Mouse (Mus musculus): ENCODE results near the gene Kctd20. TPM values are rescaled to one million over a fixed set of nuclear protein-coding genes. Genes with fewer than 3 reads are reported as not detected.

The Kctd20 gene
- polyA plus RNA-seq, 1 experiment from 2014 or later = 39.5 TPM

GRCm38 (mm10) chr17:28922096-28922495 lies 29.7 kb upstream of the Kctd20 start:
- TF ChIP-seq CTCF (IDR thresholded peaks at IDR 0.05; ENCODE audit: low read depth) (no peak), EP300 (IDR thresholded peaks at IDR 0.05; ENCODE audit: low read depth) (no peak)
- Histone ChIP-seq H3K4me3 (ENCODE audit: low read depth, low read length) (no peak overlapping the region), H3K27me3 (ENCODE audit: insufficient read depth, low read length) (no peaks in the 10 kb centered on the region), H3K4me2 (ENCODE audit: low read depth, low read length) (no peak overlapping the region), H3K36me3 (replicated peaks; ENCODE audit: insufficient read depth, low read length) (no peaks in the 10 kb centered on the region), H3K9me3 (ENCODE audit: low read length) (no peaks in the 10 kb centered on the region), H3K27ac (ENCODE audit: low read depth) (no peak overlapping the region), H3K4me1 (ENCODE audit: insufficient read depth) (no peaks in the 10 kb centered on the region; the same call in 1 of the 2 replicates), H3K9ac (replicated peaks) (no peak overlapping the region)
- DNase-seq = no peak
- ATAC-seq = no peak
- WGBS (ENCODE audit: insufficient replicate concordance) = 25% methylated on average over 6 of the region's 6 CpGs

DNA sequence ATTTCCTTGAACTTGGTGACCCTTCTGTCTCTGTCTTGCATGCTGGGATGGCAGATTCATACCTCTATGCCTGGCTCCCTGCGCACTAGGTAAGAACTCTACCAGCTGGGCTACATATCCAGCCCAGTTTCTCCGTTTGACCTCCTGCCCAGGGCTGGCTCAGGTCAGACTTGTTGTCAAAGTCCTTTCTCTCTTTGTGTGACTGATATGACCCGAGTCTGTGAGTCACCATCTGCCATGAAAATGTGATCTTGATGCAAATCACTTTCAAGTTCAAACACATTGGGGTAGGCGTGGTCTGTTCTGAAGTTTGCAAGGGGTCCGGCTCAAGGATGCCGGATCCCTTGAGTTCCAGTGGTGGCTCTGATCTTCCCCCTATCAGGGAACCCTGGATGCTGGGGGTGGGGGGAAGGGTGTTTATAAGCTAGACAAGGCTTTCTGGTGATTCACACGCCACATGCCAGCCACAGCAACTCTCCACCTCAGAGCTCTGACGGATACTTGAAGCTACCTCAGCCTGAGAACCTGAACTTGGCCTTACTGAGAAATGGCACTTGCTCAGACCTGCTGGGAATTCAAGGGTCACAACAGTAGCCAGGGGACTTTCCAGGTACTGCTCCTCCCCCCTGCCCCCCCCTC lies 26.7 kb upstream of the Kctd20 start:
- no peak overlapping the region for H3K4me2 ChIP-seq (ENCODE audit: low read depth, low read length)
- no peak overlapping the region for H3K27ac ChIP-seq (ENCODE audit: low read depth)
- no peak for ATAC-seq
- H3K9me3 ChIP-seq (ENCODE audit: low read length) = no peaks in the 10 kb centered on the region
- 80% methylated on average over 8 of the region's 8 CpGs for WGBS (ENCODE audit: insufficient replicate concordance)
- DNase-seq = no peak
- H3K4me3 ChIP-seq (ENCODE audit: low read depth, low read length) = no peak overlapping the region
- no peaks in the 10 kb centered on the region for H3K27me3 ChIP-seq (ENCODE audit: insufficient read depth, low read length)
- no peak overlapping the region for H3K9ac ChIP-seq (replicated peaks)
- peaks cover 7% of the 10 kb centered on the region for H3K4me1 ChIP-seq (ENCODE audit: insufficient read depth)
- TF ChIP-seq CTCF (IDR thresholded peaks at IDR 0.05; ENCODE audit: low read depth) (no peak), EP300 (IDR thresholded peaks at IDR 0.05; ENCODE audit: low read depth) (no peak)
- H3K36me3 ChIP-seq (replicated peaks; ENCODE audit: insufficient read depth, low read length) = no peaks in the 10 kb centered on the region

DNA sequence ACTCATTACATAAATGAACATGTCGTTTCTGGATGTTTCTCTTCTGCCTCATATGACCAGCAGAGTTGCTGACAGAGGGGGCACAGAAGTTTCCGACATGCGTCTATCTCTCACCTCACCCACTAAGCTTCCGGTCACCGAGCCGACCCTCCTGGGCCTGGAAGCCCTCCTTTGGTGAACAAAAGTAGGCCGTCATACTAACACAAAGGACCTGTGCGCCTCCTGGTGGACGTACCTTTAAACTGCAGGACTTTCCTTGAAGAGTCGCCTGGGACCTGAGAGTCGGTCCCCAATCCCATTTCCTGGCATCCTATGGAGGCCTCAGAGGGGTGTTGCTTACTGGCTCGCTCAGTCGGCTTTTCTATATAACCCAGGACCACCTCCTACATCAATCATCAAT lies 25.4 kb upstream of the Kctd20 start:
- peaks cover 15% of the 10 kb centered on the region for H3K4me1 ChIP-seq (ENCODE audit: insufficient read depth)
- H3K27me3 ChIP-seq (ENCODE audit: insufficient read depth, low read length) = no peaks in the 10 kb centered on the region
- no peaks in the 10 kb centered on the region for H3K9me3 ChIP-seq (ENCODE audit: low read length)
- H3K4me3 ChIP-seq (ENCODE audit: low read depth, low read length) = no peak overlapping the region
- DNase-seq (peak; percentile 84), ATAC-seq (no peak)
- WGBS (ENCODE audit: insufficient replicate concordance) = 9% methylated on average over 13 of the region's 13 CpGs
- no peak overlapping the region for H3K4me2 ChIP-seq (ENCODE audit: low read depth, low read length)
- H3K9ac ChIP-seq (replicated peaks) = no peak overlapping the region
- no peak overlapping the region for H3K27ac ChIP-seq (ENCODE audit: low read depth)
- TF ChIP-seq CTCF (IDR thresholded peaks at IDR 0.05; ENCODE audit: low read depth) (peak; percentile 95), EP300 (IDR thresholded peaks at IDR 0.05; ENCODE audit: low read depth) (no peak)
- H3K36me3 ChIP-seq (replicated peaks; ENCODE audit: insufficient read depth, low read length) = no peaks in the 10 kb centered on the region

DNA sequence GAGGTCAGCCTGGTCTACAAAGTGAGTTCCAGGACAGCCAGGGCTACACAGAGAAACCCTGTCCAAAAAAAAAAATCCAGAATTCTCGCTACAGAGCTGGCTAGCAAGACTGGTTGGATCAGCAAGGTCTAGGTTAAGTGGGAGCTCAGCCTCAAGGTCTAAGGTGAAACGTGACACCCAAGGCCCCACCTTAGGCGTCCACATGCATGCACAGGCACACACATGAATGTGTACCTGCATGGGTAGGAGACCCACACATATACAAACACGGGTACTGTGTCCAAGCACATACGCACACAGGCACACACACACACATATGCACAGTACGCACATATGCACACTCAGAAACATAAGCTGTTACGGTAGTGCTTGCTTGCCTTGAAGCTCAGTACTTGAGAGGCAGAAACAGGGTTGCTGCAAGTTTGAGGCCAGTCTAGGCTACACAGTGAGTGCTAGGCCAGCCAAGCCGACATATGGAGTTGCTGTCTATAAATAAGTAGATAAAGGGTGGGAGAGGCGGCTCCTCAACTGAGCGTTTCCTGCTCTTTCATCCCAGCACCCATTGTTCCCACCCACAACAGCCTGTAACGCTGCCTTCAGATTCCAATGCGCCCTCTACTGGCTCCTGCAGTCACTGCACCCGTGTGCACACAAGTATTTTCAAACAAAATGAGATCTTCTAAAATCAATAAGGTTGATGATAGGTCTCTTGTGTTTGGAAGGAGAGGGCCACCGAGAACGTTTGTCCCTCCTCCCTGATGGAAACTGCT lies 24.7 kb upstream of the Kctd20 start:
- Histone ChIP-seq H3K4me1 (ENCODE audit: insufficient read depth) (peaks cover 19% of the 10 kb centered on the region), H3K27me3 (ENCODE audit: insufficient read depth, low read length) (no peaks in the 10 kb centered on the region), H3K9ac (replicated peaks) (no peak overlapping the region), H3K36me3 (replicated peaks; ENCODE audit: insufficient read depth, low read length) (no peaks in the 10 kb centered on the region), H3K27ac (ENCODE audit: low read depth) (peak overlapping the region; percentile 9; the same call in 1 of the 2 replicates), H3K4me2 (ENCODE audit: low read depth, low read length) (no peak overlapping the region), H3K4me3 (ENCODE audit: low read depth, low read length) (no peak overlapping the region), H3K9me3 (ENCODE audit: low read length) (no peaks in the 10 kb centered on the region)
- DNase-seq (peak; percentile 75), ATAC-seq (no peak)
- no peak for TF ChIP-seq EP300 (IDR thresholded peaks at IDR 0.05; ENCODE audit: low read depth)
- peak; percentile 94 for TF ChIP-seq CTCF (IDR thresholded peaks at IDR 0.05; ENCODE audit: low read depth)
- WGBS (ENCODE audit: insufficient replicate concordance) = 43% methylated on average over 15 of the region's 15 CpGs

GRCm38 (mm10) chr17:28928004-28928403 lies 23.7 kb upstream of the Kctd20 start:
- ATAC-seq (no peak), DNase-seq (peak; percentile 18)
- WGBS (ENCODE audit: insufficient replicate concordance) = 74% methylated on average over 9 of the region's 9 CpGs
- no peaks in the 10 kb centered on the region for H3K27me3 ChIP-seq (ENCODE audit: insufficient read depth, low read length)
- no peaks in the 10 kb centered on the region for H3K9me3 ChIP-seq (ENCODE audit: low read length)
- no peaks in the 10 kb centered on the region for H3K36me3 ChIP-seq (replicated peaks; ENCODE audit: insufficient read depth, low read length)
- no peak overlapping the region for H3K4me3 ChIP-seq (ENCODE audit: low read depth, low read length)
- H3K4me1 ChIP-seq (ENCODE audit: insufficient read depth) = peaks cover 19% of the 10 kb centered on the region
- no peak overlapping the region for H3K4me2 ChIP-seq (ENCODE audit: low read depth, low read length)
- H3K9ac ChIP-seq (replicated peaks) = no peak overlapping the region
- H3K27ac ChIP-seq (ENCODE audit: low read depth) = no peak overlapping the region
- TF ChIP-seq EP300 (IDR thresholded peaks at IDR 0.05; ENCODE audit: low read depth) (no peak), CTCF (IDR thresholded peaks at IDR 0.05; ENCODE audit: low read depth) (no peak)

DNA sequence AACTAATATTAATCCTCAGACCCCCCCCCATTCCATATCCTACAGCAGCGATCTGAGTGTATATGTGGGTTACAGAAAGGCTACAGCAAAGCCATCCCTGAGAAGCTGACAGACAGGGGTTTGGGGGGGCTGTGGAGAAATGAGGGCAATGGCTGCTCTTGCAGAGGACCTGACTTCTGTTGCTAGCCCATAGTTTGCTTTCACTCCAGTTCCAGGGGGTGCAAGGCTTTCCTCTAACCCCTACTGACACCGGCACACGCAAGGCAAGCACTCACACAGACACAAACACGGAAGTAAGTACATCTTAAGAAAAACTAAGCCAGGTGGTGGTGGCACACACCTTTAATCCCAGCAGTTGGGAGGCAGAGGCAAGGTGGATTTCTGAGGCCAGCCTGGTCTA lies 22.4 kb upstream of the Kctd20 start:
- H3K27ac ChIP-seq (ENCODE audit: low read depth) = peak overlapping the region; percentile 99
- TF ChIP-seq EP300 (IDR thresholded peaks at IDR 0.05; ENCODE audit: low read depth) (no peak), CTCF (IDR thresholded peaks at IDR 0.05; ENCODE audit: low read depth) (no peak)
- no peak overlapping the region for H3K4me2 ChIP-seq (ENCODE audit: low read depth, low read length)
- peaks cover 19% of the 10 kb centered on the region for H3K4me1 ChIP-seq (ENCODE audit: insufficient read depth)
- H3K36me3 ChIP-seq (replicated peaks; ENCODE audit: insufficient read depth, low read length) = no peaks in the 10 kb centered on the region
- H3K9me3 ChIP-seq (ENCODE audit: low read length) = no peaks in the 10 kb centered on the region
- no peak overlapping the region for H3K4me3 ChIP-seq (ENCODE audit: low read depth, low read length)
- no peaks in the 10 kb centered on the region for H3K27me3 ChIP-seq (ENCODE audit: insufficient read depth, low read length)
- ATAC-seq (no peak), DNase-seq (no peak)
- 86% methylated on average over 4 of the region's 4 CpGs for WGBS (ENCODE audit: insufficient replicate concordance)
- H3K9ac ChIP-seq (replicated peaks) = no peak overlapping the region

All from liver, postnatal 0 days (tissue).